Mouse (Mus musculus): ENCODE data around the gene Olfr342. TPM values are rescaled to one million over a fixed set of nuclear protein-coding genes. Genes with fewer than 3 reads are reported as not detected.

The Olfr342 gene
- not detected in 2 replicates for polyA plus RNA-seq (2015; fragmentation: Nextera tagmentation; extraction: Ambion mirVana)

DNA sequence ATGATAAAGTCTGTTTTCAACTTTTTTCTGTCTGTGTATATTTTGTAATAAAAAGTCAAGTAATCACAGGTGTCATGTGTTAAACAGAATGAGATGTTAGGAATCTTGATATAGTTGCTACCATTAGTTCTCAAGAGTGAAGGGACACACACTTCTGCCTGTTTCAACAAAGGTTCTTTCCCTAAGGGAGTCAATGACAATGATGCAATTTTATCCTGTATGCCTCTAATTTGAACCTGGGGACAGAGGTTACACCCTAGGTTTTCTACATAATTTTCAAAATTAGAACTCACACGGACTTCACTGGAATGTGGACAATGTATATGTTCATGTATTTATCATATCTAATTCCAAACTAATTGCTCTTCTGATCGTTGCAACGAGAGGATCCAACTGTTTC, at the start of gene Olfr342:
Gene Olfr342, plus strand, starts transcription at position 301 of the 400 bp plus-strand sequence.
- no peak for ATAC-seq
- Histone ChIP-seq H3K4me2 (ENCODE audit: low read length) (no peak within 1 kb of the TSS), H3K4me1 (ENCODE audit: control insufficient read depth, insufficient read depth, low read length) (no peaks in the 10 kb centered on the region), H3K36me3 (ENCODE audit: control insufficient read depth, insufficient read depth, low read length) (no peaks in the 10 kb centered on the region), H3K27me3 (ENCODE audit: control insufficient read depth, insufficient read depth, low read depth, low read length) (no peaks in the 10 kb centered on the region), H3K9me3 (replicated peaks; ENCODE audit: control insufficient read depth, low read length, poor library complexity, severe bottlenecking) (peaks cover 10% of the 10 kb centered on the region), H3K9ac (ENCODE audit: low read depth, low read length) (no peak within 1 kb of the TSS), H3K27ac (ENCODE audit: low read length) (no peak within 1 kb of the TSS), H3K4me3 (ENCODE audit: low read depth, low read length) (no peak within 1 kb of the TSS)
- WGBS, result 63% methylated on average over 3 of the region's 3 CpGs

DNA sequence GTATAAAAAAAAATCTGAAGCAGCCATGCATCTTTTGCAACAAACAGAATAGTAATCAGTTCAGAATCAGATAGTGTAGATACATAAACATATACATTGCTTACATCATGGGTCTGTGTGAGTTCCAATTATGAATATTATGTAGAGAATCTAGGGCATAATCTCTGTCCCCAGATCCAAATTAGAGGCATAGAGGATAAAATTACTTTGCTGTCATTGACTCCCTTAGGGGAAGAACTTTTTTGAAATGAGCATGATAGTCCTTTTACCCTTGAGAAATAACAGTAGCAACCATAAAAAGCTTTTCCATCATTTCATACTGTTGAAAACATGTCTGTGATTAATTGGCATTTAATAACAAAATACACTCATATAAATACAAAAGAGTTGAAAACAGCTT, 42.4 kb upstream of the Olfr342 start, which contains the start of gene Olfr341:
Gene Olfr341, minus strand, starts transcription at position 101 of the 400 bp plus-strand sequence.
- Histone ChIP-seq H3K4me2 (ENCODE audit: low read length) (no peak within 1 kb of the TSS), H3K9ac (ENCODE audit: low read depth, low read length) (no peak within 1 kb of the TSS), H3K9me3 (replicated peaks; ENCODE audit: control insufficient read depth, low read length, poor library complexity, severe bottlenecking) (peaks cover 4% of the 10 kb centered on the region; the same call in 1 of the 2 replicates), H3K27me3 (ENCODE audit: control insufficient read depth, insufficient read depth, low read depth, low read length) (no peaks in the 10 kb centered on the region), H3K4me3 (ENCODE audit: low read depth, low read length) (no peak within 1 kb of the TSS), H3K27ac (ENCODE audit: low read length) (no peak within 1 kb of the TSS), H3K4me1 (ENCODE audit: control insufficient read depth, insufficient read depth, low read length) (no peaks in the 10 kb centered on the region), H3K36me3 (ENCODE audit: control insufficient read depth, insufficient read depth, low read length) (no peaks in the 10 kb centered on the region)
- ATAC-seq, result no peak

DNA sequence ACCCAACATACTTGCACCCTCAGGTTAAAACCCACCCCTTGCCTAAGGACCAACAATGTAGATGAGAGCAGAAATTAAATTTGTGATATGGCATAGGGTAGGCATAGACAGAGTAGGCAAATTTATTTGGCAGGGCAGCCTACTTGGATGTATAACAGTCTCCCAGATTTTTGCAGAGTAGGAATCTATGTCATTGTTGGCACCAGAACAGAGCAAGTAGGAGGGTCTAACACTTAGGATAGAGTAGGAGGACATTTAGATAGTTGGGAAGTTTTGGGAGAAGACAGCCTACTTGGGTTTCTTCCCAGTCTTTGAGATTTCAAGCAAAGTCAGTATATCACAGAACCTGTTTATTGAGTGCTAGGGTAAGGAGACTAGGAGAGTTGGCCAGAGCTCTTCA, 40.4 kb downstream of the Olfr342 start:
- Histone ChIP-seq H3K27ac (ENCODE audit: low read length) (no peak overlapping the region), H3K9me3 (replicated peaks; ENCODE audit: control insufficient read depth, low read length, poor library complexity, severe bottlenecking) (peaks cover 13% of the 10 kb centered on the region; the same call in 1 of the 2 replicates), H3K4me2 (ENCODE audit: low read length) (no peak overlapping the region), H3K27me3 (ENCODE audit: control insufficient read depth, insufficient read depth, low read depth, low read length) (no peaks in the 10 kb centered on the region), H3K36me3 (ENCODE audit: control insufficient read depth, insufficient read depth, low read length) (no peaks in the 10 kb centered on the region), H3K4me1 (ENCODE audit: control insufficient read depth, insufficient read depth, low read length) (no peaks in the 10 kb centered on the region), H3K9ac (ENCODE audit: low read depth, low read length) (no peak overlapping the region), H3K4me3 (ENCODE audit: low read depth, low read length) (no peak overlapping the region)
- ATAC-seq, result no peak

DNA sequence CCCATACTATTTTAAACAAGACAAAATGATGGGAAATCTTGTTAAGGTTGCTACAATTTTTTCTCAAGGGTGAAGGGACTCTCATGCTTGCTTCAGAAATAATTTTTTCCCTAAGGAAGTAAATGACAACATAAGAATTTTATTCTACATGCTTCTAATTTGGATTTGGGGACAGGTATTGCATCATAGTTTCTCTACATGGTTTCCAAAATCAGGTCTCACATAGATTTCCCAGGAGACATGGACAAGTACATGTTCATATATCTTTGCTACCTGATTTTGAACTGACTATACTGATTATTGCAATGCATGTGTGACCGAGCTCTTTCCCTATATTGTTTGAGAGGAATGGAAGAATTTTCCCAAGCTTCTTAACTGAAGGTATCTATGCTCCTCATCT, 41.6 kb downstream of the Olfr342 start, which contains the start of gene Olfr344:
Gene Olfr344, plus strand, starts transcription at position 301 of the 400 bp plus-strand sequence.
- no peak for ATAC-seq
- Histone ChIP-seq H3K36me3 (ENCODE audit: control insufficient read depth, insufficient read depth, low read length) (no peaks in the 10 kb centered on the region), H3K4me1 (ENCODE audit: control insufficient read depth, insufficient read depth, low read length) (no peaks in the 10 kb centered on the region), H3K4me2 (ENCODE audit: low read length) (no peak within 1 kb of the TSS), H3K27me3 (ENCODE audit: control insufficient read depth, insufficient read depth, low read depth, low read length) (no peaks in the 10 kb centered on the region), H3K9ac (ENCODE audit: low read depth, low read length) (no peak within 1 kb of the TSS), H3K27ac (ENCODE audit: low read length) (no peak within 1 kb of the TSS), H3K9me3 (replicated peaks; ENCODE audit: control insufficient read depth, low read length, poor library complexity, severe bottlenecking) (peaks cover 13% of the 10 kb centered on the region; the same call in 1 of the 2 replicates), H3K4me3 (ENCODE audit: low read depth, low read length) (no peak within 1 kb of the TSS)
- WGBS, result 79% methylated on average over 1 of the region's 1 CpGs

DNA sequence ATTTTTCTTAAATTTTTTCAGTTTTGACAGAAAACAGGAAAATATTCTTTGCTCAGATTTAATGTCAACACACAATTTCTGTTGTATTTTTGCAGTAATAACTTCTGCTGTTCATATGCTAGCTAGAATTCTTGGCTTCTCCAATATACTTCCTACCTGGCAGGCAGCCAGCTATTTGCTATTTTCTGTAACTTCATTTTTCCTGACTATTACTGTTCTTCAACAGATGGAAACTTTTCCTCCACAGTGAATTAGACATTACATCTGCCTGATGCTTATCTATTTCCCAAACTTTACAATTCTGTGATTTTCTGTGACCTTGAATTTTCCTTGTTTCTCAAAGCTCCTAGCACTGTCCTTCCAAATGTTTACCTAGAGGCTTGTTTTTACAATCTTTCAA, 42.2 kb downstream of the Olfr342 start:
- no peaks in the 10 kb centered on the region for H3K27me3 ChIP-seq (ENCODE audit: control insufficient read depth, insufficient read depth, low read depth, low read length)
- no peak overlapping the region for H3K9ac ChIP-seq (ENCODE audit: low read depth, low read length)
- no peaks in the 10 kb centered on the region for H3K36me3 ChIP-seq (ENCODE audit: control insufficient read depth, insufficient read depth, low read length)
- peaks cover 13% of the 10 kb centered on the region; the same call in 1 of the 2 replicates for H3K9me3 ChIP-seq (replicated peaks; ENCODE audit: control insufficient read depth, low read length, poor library complexity, severe bottlenecking)
- ATAC-seq, result no peak
- no peak overlapping the region for H3K4me3 ChIP-seq (ENCODE audit: low read depth, low read length)
- no peak overlapping the region for H3K4me2 ChIP-seq (ENCODE audit: low read length)
- no peaks in the 10 kb centered on the region for H3K4me1 ChIP-seq (ENCODE audit: control insufficient read depth, insufficient read depth, low read length)
- H3K27ac ChIP-seq (ENCODE audit: low read length), result no peak overlapping the region

DNA sequence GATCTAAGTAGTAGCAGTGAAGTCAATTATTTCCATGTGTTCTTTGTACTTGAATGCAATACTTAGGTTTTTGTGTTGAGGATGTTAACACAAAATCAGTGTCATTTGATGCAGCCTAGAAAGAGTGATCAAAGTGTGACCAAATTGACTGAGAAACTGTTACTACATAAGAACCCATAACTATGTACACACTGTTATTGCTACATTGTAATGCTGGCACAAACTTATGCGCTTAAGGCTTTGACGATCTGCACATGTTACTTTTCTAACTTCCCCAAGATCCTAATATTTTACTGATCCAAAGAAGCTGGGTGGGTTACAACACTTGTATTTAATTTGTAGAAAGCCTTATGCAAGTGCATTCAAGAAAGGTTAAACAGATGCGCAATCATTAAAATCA, 43.0 kb downstream of the Olfr342 start:
- Histone ChIP-seq H3K4me1 (ENCODE audit: control insufficient read depth, insufficient read depth, low read length) (no peaks in the 10 kb centered on the region), H3K4me2 (ENCODE audit: low read length) (no peak overlapping the region), H3K27ac (ENCODE audit: low read length) (no peak overlapping the region), H3K27me3 (ENCODE audit: control insufficient read depth, insufficient read depth, low read depth, low read length) (no peaks in the 10 kb centered on the region), H3K4me3 (ENCODE audit: low read depth, low read length) (no peak overlapping the region), H3K9ac (ENCODE audit: low read depth, low read length) (no peak overlapping the region), H3K36me3 (ENCODE audit: control insufficient read depth, insufficient read depth, low read length) (no peaks in the 10 kb centered on the region), H3K9me3 (replicated peaks; ENCODE audit: control insufficient read depth, low read length, poor library complexity, severe bottlenecking) (peaks cover 13% of the 10 kb centered on the region; the same call in 1 of the 2 replicates)
- no peak for ATAC-seq
- WGBS, result 95% methylated on average over 3 of the region's 3 CpGs

Other genes with a start within 250 kb of the Olfr342 start
- gene Olfr338, start 151.5 kb upstream of the Olfr342 start, polyA plus RNA-seq (2015; fragmentation: Nextera tagmentation; extraction: Ambion mirVana), result not detected in 2 replicates
- gene Olfr339, start 106.1 kb upstream of the Olfr342 start, polyA plus RNA-seq (2015; fragmentation: Nextera tagmentation; extraction: Ambion mirVana), result not detected in 2 replicates
- gene Olfr340, start 72.4 kb upstream of the Olfr342 start, polyA plus RNA-seq (2015; fragmentation: Nextera tagmentation; extraction: Ambion mirVana), result not detected in 2 replicates
- gene Olfr341, start 42.5 kb upstream of the Olfr342 start, polyA plus RNA-seq (2015; fragmentation: Nextera tagmentation; extraction: Ambion mirVana), result not detected in 2 replicates
- gene Olfr344, start 41.7 kb downstream of the Olfr342 start, polyA plus RNA-seq (2015; fragmentation: Nextera tagmentation; extraction: Ambion mirVana), result not detected in 2 replicates
- not detected in 2 replicates for gene Olfr345, start 115.0 kb downstream of the Olfr342 start, polyA plus RNA-seq (2015; fragmentation: Nextera tagmentation; extraction: Ambion mirVana)
- gene Olfr346, start 160.8 kb downstream of the Olfr342 start, polyA plus RNA-seq (2015; fragmentation: Nextera tagmentation; extraction: Ambion mirVana), result not detected in 2 replicates
- gene Olfr347, start 206.9 kb downstream of the Olfr342 start, polyA plus RNA-seq (2015; fragmentation: Nextera tagmentation; extraction: Ambion mirVana), result not detected in 2 replicates